Mouse (Mus musculus) heart, adult 11 months (tissue): ENCODE measurements at regions not wholly inside any gene's neighbourhood (a gene's known extent, or its start where the extent isn't known, plus 50 kb on each side); places are given as distances from the start of the nearest gene placed in this dataset.

Source experiments
- DNase-seq: peaks from one replicate; pipeline ENCODE4 v3.0.0; 2022

DNA sequence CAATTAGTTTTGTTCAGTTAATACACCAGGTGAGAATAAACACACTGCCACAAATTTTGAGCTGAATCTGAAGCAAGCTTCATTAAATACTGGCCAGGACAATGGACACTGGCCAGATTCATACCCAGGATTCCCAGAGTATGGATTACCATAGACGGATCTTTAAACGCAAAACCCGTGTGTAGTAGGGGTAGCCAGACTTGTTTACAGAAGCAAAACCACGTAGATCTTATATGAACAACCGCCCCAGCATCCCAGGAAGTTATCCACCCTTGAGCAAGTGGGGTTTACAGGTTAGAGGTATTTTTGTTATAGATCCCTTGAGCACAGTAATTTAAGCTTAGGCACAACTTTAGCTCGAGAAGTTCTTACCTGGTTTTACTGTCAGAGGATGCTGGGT is 71.1 kb upstream of the Ezr start:
- DNase-seq = peak; percentile 58

- peak; percentile 77 for DNase-seq
Measured at GRCm38 (mm10) chr17:6852177-6852947, 69.8 kb upstream of the Ezr start.

DNA sequence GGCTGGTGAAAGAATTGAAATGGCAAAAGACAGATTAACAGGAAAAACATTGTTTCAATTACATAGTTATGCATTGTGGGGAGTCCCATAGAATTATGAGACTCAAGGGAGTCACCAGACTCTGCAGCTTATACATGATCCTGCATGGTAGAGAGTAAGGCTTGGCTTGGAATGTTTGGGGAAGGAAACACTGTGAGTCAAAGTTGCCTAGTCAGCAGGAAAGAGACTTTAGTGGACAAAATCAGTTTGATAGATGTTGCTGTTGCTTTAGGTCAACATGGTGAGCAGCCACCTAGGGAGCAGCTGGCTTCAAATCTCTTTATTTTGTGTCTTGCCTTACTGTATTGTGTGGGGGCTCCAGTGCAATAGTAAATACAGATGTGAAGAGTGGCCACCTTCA is 67.9 kb upstream of the Ezr start:
- peak; percentile 43 for DNase-seq

DNA sequence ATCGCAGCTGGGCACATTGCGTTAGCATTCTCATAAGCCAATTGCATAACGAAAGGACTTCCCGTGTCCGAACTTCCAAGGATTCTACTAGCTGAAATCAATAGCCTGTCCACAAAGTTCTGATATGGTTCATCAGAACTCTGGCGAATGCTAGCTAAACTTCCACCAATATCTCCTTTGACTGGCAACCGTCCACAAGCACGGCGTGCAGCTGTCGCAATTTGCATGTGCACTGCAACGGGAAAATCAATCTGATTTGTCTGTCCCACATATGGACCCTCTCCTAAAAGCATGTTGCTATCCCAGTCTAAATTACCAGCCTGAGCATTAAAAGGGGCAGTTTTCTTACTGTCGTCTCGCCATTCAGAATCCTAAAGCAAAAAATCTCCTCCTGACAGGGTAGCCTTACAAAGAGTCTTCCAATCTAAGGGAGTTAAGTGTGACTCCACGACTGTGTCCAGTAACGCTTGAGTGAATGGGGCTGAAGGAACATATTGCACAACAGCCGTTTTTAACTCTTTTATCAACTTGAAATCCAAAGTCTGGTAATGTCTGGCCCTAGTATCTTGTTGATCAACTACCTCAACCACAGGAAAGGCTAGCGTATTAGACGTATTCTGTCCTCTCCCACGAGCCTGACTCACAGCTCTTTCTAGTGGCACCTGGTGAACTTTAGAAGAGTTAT is 59.3 kb upstream of the Ezr start:
- peak; percentile 55 for DNase-seq

DNA sequence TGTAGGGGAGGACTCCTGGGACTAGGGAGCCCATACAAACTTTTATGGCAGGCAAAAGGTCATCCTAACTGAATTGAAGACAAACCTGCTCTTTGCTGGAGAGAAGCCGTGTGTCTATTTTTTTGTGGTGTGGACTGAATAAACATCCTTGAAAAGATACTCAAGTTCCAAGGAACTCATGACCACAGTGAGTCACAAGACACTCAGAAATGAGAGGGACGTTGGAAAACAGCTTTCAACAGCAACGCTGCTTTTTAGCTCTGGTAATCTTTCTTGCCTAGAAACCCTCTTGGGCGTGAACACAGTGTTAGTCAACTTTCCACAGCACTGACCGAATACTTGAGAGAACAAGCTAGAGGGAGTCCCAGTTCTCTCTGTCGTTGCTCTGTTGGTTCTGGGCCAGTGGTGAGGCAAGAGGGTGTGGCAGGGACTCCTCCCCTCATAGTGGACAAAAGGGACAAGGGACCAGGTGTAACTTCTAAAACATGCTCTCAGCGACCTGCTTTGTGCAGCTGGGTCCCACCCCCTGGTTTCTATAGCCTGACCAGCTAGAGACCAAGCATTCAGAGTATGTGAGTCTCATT is 52.8 kb upstream of the Ezr start:
- DNase-seq = peak; percentile 97
